Mouse (Mus musculus) spleen, adult 2 months (tissue): ENCODE measurements around the gene Rgmb. TPM values are rescaled to one million over a fixed set of nuclear protein-coding genes. Genes with fewer than 3 reads are reported as not detected.

Source experiments
- DNase-seq, 2 experiments: peaks; one replicate each; pipeline versions ENCODE4 v3.0.0 to v3.0.0-alpha.2; 2012 to 2021; ENCODE audit warnings: low spot score in 2 of 2, low read depth in 1 of 2
- H3K27ac ChIP-seq: fragments of 200-500 bp; 2 replicates; pipeline ENCODE4 v1.5.1; 2012; ENCODE audit warnings: low read length, inconsistent platforms; ENCODE audit not compliant: insufficient read depth
- H3K27me3 ChIP-seq: fragments of 200-500 bp; 2 replicates; pipeline ENCODE4 v1.6.1; 2012; ENCODE audit warnings: mild to moderate bottlenecking, moderate library complexity, low read length, inconsistent platforms; ENCODE audit not compliant: control insufficient read depth, insufficient read depth
- H3K36me3 ChIP-seq: fragments of 200-500 bp; 2 replicates; pipeline ENCODE4 v1.6.1; 2012; ENCODE audit warnings: mild to moderate bottlenecking, low read length, inconsistent platforms; ENCODE audit not compliant: control insufficient read depth, insufficient read depth
- H3K4me1 ChIP-seq: fragments of 200-500 bp; 2 replicates; pipeline ENCODE4 v1.6.1; 2011; ENCODE audit warnings: inconsistent platforms; ENCODE audit not compliant: control insufficient read depth, insufficient read depth, insufficient read length
- H3K4me3 ChIP-seq: fragments of 200-500 bp; 2 replicates; pipeline ENCODE4 v1.5.1; 2011; ENCODE audit warnings: mild to moderate bottlenecking, inconsistent platforms; ENCODE audit not compliant: insufficient read depth, insufficient read length; ENCODE audit errors: extremely low read depth
- CTCF ChIP-seq: fragments of 200-500 bp; IDR thresholded peaks from 2 replicates; pipeline ENCODE4 v1.5.1; 2011; ENCODE audit warnings: mild to moderate bottlenecking, inconsistent platforms; ENCODE audit not compliant: insufficient read depth, insufficient read length, insufficient replicate concordance; ENCODE audit errors: extremely low read depth
- POLR2A ChIP-seq: fragments of 200-500 bp; IDR thresholded peaks from 2 replicates; pipeline ENCODE4 v1.6.1; 2011; ENCODE audit warnings: low read depth, low read length, inconsistent platforms
- WGBS: fragments of 180-500 bp; shearing (Covaris S2); methylation state at CpG from one replicate; pipeline ENCODE4 v1.1.7; 2018; 5-methylcytosine and 5-hydroxymethylcytosine counted together
- polyA plus RNA-seq: library from polyadenylated mRNA; depleted of rRNA; stranded (reverse); fragments of >200 nt; gene quantifications from 2 replicates; pipeline ENCODE4 v1.2.3, GENCODE M21; 2012

Gene Rgmb
- polyA plus RNA-seq, 1 experiment, result 11.4 TPM

GRCm38 (mm10) chr17:15841425-15841824 is 10.6 kb upstream of the Rgmb start:
- Histone ChIP-seq H3K36me3 (no peaks in the 10 kb centered on the region), H3K27ac (no peak overlapping the region), H3K4me3 (no peak overlapping the region), H3K4me1 (no peaks in the 10 kb centered on the region), H3K27me3 (no peaks in the 10 kb centered on the region)
- no peak for DNase-seq
- TF ChIP-seq CTCF (no peak), POLR2A (no peak)
- 83% methylated on average over 2 of the region's 2 CpGs for WGBS

GRCm38 (mm10) chr17:15832398-15832797 is 1.6 kb upstream of the Rgmb start:
- Histone ChIP-seq H3K36me3 (no peaks in the 10 kb centered on the region), H3K4me3 (no peak overlapping the region), H3K27ac (no peak overlapping the region), H3K27me3 (peaks cover 22% of the 10 kb centered on the region), H3K4me1 (peaks cover 4% of the 10 kb centered on the region; the same call in 1 of the 2 replicates)
- 64% methylated on average over 5 of the region's 5 CpGs for WGBS
- TF ChIP-seq POLR2A (no peak), CTCF (no peak)
- DNase-seq, result no peak

- Histone ChIP-seq H3K4me1 (peaks cover 4% of the 10 kb centered on the region; the same call in 1 of the 2 replicates), H3K36me3 (no peaks in the 10 kb centered on the region), H3K4me3 (no peak overlapping the region), H3K27me3 (peaks cover 22% of the 10 kb centered on the region), H3K27ac (no peak overlapping the region)
- DNase-seq, result peak; percentile 28 to 32
- TF ChIP-seq POLR2A (no peak), CTCF (peak; percentile 4; the same call in 1 of the 2 replicates)
- WGBS, result 23% methylated on average over 8 of the region's 8 CpGs
Observed at GRCm38 (mm10) chr17:15831810-15832209, 971 bp upstream of the Rgmb start.

- no peaks in the 10 kb centered on the region for H3K36me3 ChIP-seq
- peaks cover 12% of the 10 kb centered on the region; the same call in 1 of the 2 replicates for H3K4me1 ChIP-seq
- WGBS, result 2% methylated on average over 34 of the region's 34 CpGs
- TF ChIP-seq CTCF, result no peak
- no peak for TF ChIP-seq POLR2A
- no peak overlapping the region for H3K27ac ChIP-seq
- no peak for DNase-seq
- H3K27me3 ChIP-seq, result peaks cover 33% of the 10 kb centered on the region
- peak overlapping the region; percentile 55; the same call in 1 of the 2 replicates for H3K4me3 ChIP-seq
Observed at GRCm38 (mm10) chr17:15830171-15830765, 571 bp downstream of the Rgmb start.

GRCm38 (mm10) chr17:15829198-15830170 is 1.4 kb downstream of the Rgmb start:
- no peak for DNase-seq
- Histone ChIP-seq H3K4me3 (no peak overlapping the region), H3K27me3 (peaks cover 33% of the 10 kb centered on the region), H3K4me1 (peaks cover 12% of the 10 kb centered on the region; the same call in 1 of the 2 replicates), H3K36me3 (no peaks in the 10 kb centered on the region), H3K27ac (no peak overlapping the region)
- no peak for TF ChIP-seq POLR2A
- TF ChIP-seq CTCF, result no peak
- 3% methylated on average over 20 of the region's 20 CpGs for WGBS

- H3K4me3 ChIP-seq, result no peak overlapping the region
- peaks cover 33% of the 10 kb centered on the region for H3K27me3 ChIP-seq
- no peak for TF ChIP-seq POLR2A
- TF ChIP-seq CTCF, result no peak
- no peak for DNase-seq
- H3K4me1 ChIP-seq, result peaks cover 12% of the 10 kb centered on the region; the same call in 1 of the 2 replicates
- no peaks in the 10 kb centered on the region for H3K36me3 ChIP-seq
- 62% methylated on average over 8 of the region's 8 CpGs for WGBS
- no peak overlapping the region for H3K27ac ChIP-seq
Observed at GRCm38 (mm10) chr17:15828131-15828917, 2.5 kb downstream of the Rgmb start.
